Mouse (Mus musculus): ENCODE measurements at regions not wholly inside any gene's neighbourhood (a gene's known extent, or its start where the extent isn't known, plus 50 kb on each side); places are given as distances from the start of the nearest gene placed in this dataset.

GRCm38 (mm10) chr3:19747361-19747760 is 118.9 kb upstream of the 1700064H15Rik start:
- DNase-seq (ENCODE audit: low spot score in 2 of 2), result no peak

DNA sequence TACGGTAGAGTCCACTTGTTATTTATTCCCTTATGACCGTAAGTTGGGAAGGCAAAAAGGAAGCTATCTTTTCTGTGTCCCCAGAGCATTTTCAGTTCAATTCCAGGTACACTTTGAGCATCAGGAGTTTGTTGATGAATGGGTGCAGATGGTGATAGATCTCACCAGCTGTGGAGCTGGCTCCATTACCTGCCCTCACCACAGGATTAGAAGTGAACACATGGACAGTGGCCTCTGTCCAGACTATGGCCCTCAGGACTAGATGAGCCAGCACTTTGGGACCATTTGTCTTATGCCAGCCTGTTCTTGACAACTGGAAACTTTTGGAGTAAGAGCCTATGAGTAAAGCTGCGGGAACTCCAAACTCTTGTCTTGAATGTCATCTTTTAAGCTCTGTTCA is 123.5 kb upstream of the 1700064H15Rik start:
- no peak for DNase-seq (ENCODE audit: low spot score in 2 of 2)

DNA sequence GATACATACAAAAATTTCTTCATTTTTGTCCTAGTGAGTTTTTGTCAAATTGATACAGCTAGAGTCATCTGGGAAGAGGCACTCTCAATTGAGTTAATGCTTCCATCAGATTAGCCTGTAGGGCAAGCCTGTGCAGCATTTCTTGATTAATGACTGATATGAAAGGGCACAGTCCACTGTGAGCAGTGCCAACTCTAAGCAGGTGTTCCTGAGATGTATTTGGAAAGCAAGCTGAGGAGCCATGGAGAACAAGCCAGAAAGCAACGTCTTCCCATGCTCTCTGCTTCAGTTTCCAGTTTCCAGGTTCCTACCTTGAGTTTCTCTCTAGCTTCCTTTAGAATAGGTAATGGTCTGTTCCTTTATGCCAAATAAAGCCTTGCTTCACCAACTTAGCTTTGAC is 125.5 kb upstream of the 1700064H15Rik start:
- no peak for DNase-seq (ENCODE audit: low spot score in 2 of 2)

- no peak for DNase-seq (ENCODE audit: low spot score in 2 of 2)
These were observed 126.2 kb upstream of the 1700064H15Rik start for GRCm38 (mm10) chr3:19754636-19755035.

- no peak for DNase-seq (ENCODE audit: low spot score in 2 of 2)
These were observed 126.7 kb upstream of the 1700064H15Rik start for GRCm38 (mm10) chr3:19755136-19755535.

DNA sequence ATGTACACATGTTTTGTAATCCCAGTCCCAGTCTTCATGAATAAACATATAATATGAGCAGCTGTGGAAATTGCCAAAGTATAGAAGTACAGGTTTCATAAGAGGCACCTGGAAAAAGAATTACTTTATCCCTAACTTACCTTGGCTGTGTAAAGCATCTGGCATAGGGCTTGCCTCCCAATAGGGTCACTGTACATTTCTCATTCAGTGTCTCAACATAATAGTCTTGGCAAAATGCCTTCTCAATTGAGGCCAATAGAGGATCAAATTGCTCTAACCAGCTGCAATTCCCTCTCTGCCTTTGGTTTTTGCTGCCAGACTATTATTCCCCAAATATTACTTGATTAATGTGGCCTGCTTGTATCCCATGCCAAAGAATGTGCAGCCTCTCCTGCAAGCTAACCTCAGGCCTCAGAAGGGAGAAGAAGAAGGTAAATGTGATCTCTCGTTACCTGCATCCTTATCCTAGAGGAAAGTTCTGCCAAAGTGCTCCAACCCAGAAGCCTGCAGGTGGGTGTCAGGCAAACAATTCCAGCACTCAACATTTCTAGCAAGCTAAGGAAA is 158.2 kb upstream of the Cp start:
- DNase-seq (ENCODE audit: low spot score in 2 of 2), result no peak

DNA sequence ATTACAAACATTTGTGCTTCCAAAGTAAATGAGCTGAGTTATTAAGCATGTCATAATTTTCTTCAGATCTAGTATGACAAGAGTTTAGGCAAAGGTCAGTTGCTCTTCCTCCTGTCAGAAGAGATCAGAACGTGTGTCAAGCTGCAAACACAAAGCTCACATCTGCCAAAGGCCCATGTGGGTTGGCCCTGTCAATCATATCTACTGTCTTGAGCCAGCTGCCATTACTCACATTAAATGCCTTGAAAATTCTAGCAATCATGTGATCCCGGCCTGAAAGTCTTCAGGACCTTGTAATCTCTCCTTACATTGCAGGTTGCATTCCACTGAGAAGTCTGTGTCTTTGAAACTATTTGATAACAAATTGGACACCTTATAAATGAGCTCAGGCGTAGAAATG is 146.8 kb upstream of the Cp start:
- no peak for DNase-seq (ENCODE audit: low spot score in 2 of 2)

- DNase-seq (ENCODE audit: low spot score in 2 of 2), result no peak
These were observed 131.9 kb upstream of the Cp start for GRCm38 (mm10) chr3:19824904-19825303.

- no peak for DNase-seq (ENCODE audit: low spot score in 2 of 2)
These were observed 128.2 kb upstream of the Cp start for GRCm38 (mm10) chr3:19828518-19829246.

GRCm38 (mm10) chr3:19829752-19830151 is 127.1 kb upstream of the Cp start:
- no peak for DNase-seq (ENCODE audit: low spot score in 2 of 2)

DNA sequence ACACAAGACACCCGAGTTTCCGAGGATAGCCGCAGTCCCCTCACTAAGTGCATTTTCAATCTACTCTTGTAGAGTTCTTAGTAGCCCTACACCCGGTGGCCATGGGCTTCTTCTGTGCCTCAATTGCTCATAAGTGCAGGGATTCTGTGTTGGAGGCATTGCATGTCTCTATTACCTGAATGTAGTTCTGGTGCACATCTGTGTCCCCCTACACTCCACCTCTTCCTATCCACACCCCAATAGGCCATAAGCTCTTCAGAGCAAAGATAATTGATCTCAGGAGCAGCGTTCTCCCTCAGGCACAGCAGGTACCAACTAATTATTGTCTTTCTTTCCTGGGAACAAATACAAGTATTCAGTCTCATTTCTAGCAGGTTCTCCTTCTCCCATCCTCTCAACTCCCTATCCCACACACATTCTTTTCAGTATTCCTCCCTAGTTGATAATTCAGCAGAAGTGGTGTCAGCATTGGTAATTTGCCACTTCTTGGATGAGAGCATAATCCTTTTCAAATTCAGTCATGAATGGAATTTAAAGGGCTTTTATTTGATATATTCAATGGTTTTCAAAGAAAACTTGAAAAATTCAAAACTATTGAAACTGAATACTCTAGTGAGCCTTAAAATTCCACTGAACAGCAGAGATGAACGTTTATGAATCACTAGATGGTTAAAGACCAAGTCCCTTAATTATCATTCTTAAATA is 108.7 kb upstream of the Cp start:
- no peak for DNase-seq (ENCODE audit: low spot score in 2 of 2)

DNA sequence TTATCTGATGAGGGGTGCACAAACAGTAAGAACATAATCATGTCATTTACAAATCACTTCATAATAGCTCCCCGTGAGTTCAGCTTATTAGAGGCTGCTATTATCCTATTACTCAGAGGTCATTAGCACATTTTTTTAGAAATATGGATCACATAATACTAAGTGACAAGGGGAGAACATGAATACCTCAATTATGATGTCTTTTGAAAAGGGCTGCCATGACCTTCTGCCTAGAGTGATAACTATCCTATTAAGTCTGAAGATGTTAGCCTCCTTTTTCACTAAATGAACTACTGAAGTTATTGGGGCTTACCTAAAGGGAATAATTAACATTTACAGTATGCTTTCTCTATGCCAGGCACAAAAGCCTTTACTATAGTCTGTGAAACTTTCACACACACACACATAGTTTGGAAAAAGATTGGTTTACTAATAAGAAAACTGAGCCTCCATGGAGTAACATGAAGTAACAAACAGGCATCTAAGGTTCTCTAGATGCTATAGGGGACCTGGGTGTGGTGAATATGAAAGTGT is 108.1 kb upstream of the Cp start:
- DNase-seq (ENCODE audit: low spot score in 2 of 2), result no peak

- no peak for DNase-seq (ENCODE audit: low spot score in 2 of 2)
These were observed 74.2 kb upstream of the Cp start for GRCm38 (mm10) chr3:19882623-19883022.

DNA sequence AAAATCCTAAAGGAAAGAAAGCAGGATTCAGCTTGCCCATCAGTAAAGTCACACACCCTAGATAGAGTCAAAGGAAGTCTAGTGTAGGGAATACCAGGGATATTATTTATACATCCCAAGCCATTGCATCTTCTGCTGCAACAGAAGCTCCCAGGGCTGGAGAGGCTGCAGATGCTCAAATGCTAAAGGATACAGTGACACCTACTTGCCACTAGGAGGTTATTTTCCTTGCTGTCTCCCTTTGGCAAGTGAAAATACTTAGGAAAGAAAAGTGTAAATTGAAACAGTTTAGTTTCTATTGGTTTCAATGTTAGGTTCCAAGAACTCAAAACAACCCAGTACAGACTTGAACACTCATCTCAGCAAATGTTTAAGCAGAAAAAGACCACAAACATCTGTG is 68.4 kb upstream of the Cp start:
- DNase-seq (ENCODE audit: low spot score in 2 of 2), result no peak

DNA sequence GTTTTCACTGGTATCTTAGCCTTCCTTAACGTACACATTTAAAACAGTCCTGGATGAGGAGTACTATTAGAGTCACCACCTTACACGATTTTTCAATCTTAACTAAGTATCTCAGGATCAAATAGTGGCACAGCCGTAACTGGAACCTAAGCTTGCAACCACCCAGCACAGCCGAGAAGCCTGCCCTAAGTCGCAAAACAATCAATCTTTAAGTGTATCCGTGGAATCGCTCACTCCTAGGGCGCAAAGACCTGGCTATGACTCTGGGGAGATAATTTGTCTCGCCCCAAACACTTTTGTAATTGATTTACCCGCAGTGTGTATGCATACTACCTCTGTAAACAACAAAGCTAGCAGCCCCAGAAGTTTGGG is 62.6 kb upstream of the Cp start:
- no peak for DNase-seq (ENCODE audit: low spot score in 2 of 2)

- peak; percentile 80 to 91 for DNase-seq (ENCODE audit: low spot score in 2 of 2)
These were observed 62.0 kb upstream of the Cp start for GRCm38 (mm10) chr3:19894630-19895578.

- DNase-seq (ENCODE audit: low spot score in 2 of 2), result no peak
These were observed 61.1 kb upstream of the Cp start for GRCm38 (mm10) chr3:19895755-19896154.

GRCm38 (mm10) chr3:19897140-19897539 is 59.7 kb upstream of the Cp start:
- no peak for DNase-seq (ENCODE audit: low spot score in 2 of 2)

DNA sequence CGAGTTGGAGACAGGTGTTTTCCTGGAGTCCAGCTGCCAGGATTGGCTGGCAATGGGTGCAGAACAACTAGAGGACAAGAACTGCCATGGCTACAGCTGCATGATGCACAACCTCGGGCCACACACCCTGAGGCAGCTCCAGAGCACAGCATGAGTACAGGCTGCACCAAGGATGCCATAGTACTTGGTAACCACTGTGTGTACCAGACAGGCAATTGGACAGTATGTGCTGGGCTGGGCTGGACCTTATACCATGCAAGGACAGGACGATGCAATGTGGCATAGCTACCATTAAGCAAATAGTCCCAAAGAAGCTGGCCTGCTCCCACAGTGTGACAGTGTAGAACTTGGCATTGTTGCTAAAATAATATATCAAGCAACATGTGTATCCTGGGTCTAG is 54.6 kb upstream of the Cp start:
- no peak for DNase-seq (ENCODE audit: low spot score in 2 of 2)

- DNase-seq (ENCODE audit: low spot score in 2 of 2), result no peak
These were observed 52.2 kb upstream of the Cp start for GRCm38 (mm10) chr3:19904446-19905275.
